Mouse (Mus musculus) hindlimb bud, embryonic 11.5 days (tissue): ENCODE data around the gene Bcl7c.
A peak's percentile ranks its signal among the peaks of the same experiment; 100 is the strongest.

ENCODE experiments used
- DNase-seq: peaks from one replicate; pipeline ENCODE4 v3.0.0-alpha.2; 2012; ENCODE audit warnings: low read depth, low spot score; ENCODE audit errors: extremely low spot score

The Bcl7c gene

GRCm38 (mm10) chr7:127685304-127686018 is 23.3 kb downstream of the Bcl7c start:
- DNase-seq = no peak

GRCm38 (mm10) chr7:127681888-127682553 is 26.7 kb downstream of the Bcl7c start:
- DNase-seq = no peak

GRCm38 (mm10) chr7:127680541-127680940 is 28.2 kb downstream of the Bcl7c start:
- no peak for DNase-seq

GRCm38 (mm10) chr7:127678811-127679210 is 29.9 kb downstream of the Bcl7c start:
- DNase-seq = no peak

- no peak for DNase-seq
Observed at GRCm38 (mm10) chr7:127677609-127678008, 31.1 kb downstream of the Bcl7c start.

- DNase-seq = no peak
Observed at GRCm38 (mm10) chr7:127677077-127677476, 31.7 kb downstream of the Bcl7c start.

GRCm38 (mm10) chr7:127675391-127675811 is 33.3 kb downstream of the Bcl7c start:
- no peak for DNase-seq

- DNase-seq = peak; percentile 60
Observed at GRCm38 (mm10) chr7:127674977-127675376, 33.8 kb downstream of the Bcl7c start.

GRCm38 (mm10) chr7:127672776-127673175 is 36.0 kb downstream of the Bcl7c start:
- DNase-seq = no peak

- DNase-seq = no peak
Observed at GRCm38 (mm10) chr7:127671880-127672774, 36.6 kb downstream of the Bcl7c start.

- DNase-seq = no peak
Observed at GRCm38 (mm10) chr7:127667171-127667570, 41.6 kb downstream of the Bcl7c start.

GRCm38 (mm10) chr7:127666679-127667078 is 42.1 kb downstream of the Bcl7c start:
- no peak for DNase-seq

GRCm38 (mm10) chr7:127666066-127666654 is 42.6 kb downstream of the Bcl7c start:
- no peak for DNase-seq

GRCm38 (mm10) chr7:127662926-127663325 is 45.8 kb downstream of the Bcl7c start:
- DNase-seq = no peak

- DNase-seq = no peak
Observed at GRCm38 (mm10) chr7:127661833-127662232, 46.9 kb downstream of the Bcl7c start.

- DNase-seq = no peak
Observed at GRCm38 (mm10) chr7:127660882-127661281, 47.9 kb downstream of the Bcl7c start.

- DNase-seq = no peak
Observed at GRCm38 (mm10) chr7:127656946-127657345, 51.8 kb downstream of the Bcl7c start.

- DNase-seq = no peak
Observed at GRCm38 (mm10) chr7:127654318-127654717, 54.4 kb downstream of the Bcl7c start.

- DNase-seq = no peak
Observed at GRCm38 (mm10) chr7:127652050-127652449, 56.7 kb downstream of the Bcl7c start.

- DNase-seq = no peak
Observed at GRCm38 (mm10) chr7:127651624-127652023, 57.1 kb downstream of the Bcl7c start.

GRCm38 (mm10) chr7:127649206-127649605 is 59.5 kb downstream of the Bcl7c start:
- no peak for DNase-seq
